Mouse (Mus musculus) cerebellum, postnatal 4 days (tissue): ENCODE measurements at regions not wholly inside any gene's neighbourhood (a gene's known extent, or its start where the extent isn't known, plus 50 kb on each side); places are given as distances from the start of the nearest gene placed in this dataset.
"Not testable (repeated sequence)": the region's sequence is repeated elsewhere in the genome, so short reads cannot be mapped to it uniquely, and the experiment has no call there.

Experiments used
- DNase-seq, 2 experiments: peaks; one replicate each; pipeline ENCODE4 v3.0.0; 2022; ENCODE audit warnings: low spot score in 2 of 2, mixed read lengths in 1 of 2

GRCm38 (mm10) chr14:101067082-101067481 is 133.0 kb downstream of the Prr30 start:
- no peak for DNase-seq

- DNase-seq: no peak
These were observed 143.3 kb downstream of the Prr30 start for GRCm38 (mm10) chr14:101056874-101057273.

GRCm38 (mm10) chr14:101055915-101056314 is 144.2 kb downstream of the Prr30 start:
- peak in 1 of 2 experiments; percentile 10 for DNase-seq

GRCm38 (mm10) chr14:101054786-101055185 is 145.3 kb downstream of the Prr30 start:
- DNase-seq: no peak

GRCm38 (mm10) chr14:101052760-101053159 is 147.4 kb downstream of the Prr30 start:
- no peak for DNase-seq

- DNase-seq: no peak
These were observed 149.9 kb downstream of the Prr30 start for GRCm38 (mm10) chr14:101050212-101050611.

GRCm38 (mm10) chr14:101049664-101050203 is 150.4 kb downstream of the Prr30 start:
- DNase-seq: no peak

GRCm38 (mm10) chr14:101043494-101043893 is 156.6 kb downstream of the Prr30 start:
- no peak for DNase-seq

- no peak for DNase-seq
These were observed 199.1 kb downstream of the Prr30 start for GRCm38 (mm10) chr14:101001070-101001469.

- no peak for DNase-seq
These were observed 219.4 kb downstream of the Prr30 start for GRCm38 (mm10) chr14:100980754-100981153.

- DNase-seq: no peak
These were observed 221.6 kb downstream of the Prr30 start for GRCm38 (mm10) chr14:100978515-100978914.

- no peak for DNase-seq
These were observed 229.2 kb downstream of the Prr30 start for GRCm38 (mm10) chr14:100970970-100971369.

- no peak for DNase-seq
These were observed 239.9 kb downstream of the Prr30 start for GRCm38 (mm10) chr14:100960198-100960597.

- no peak for DNase-seq
These were observed 244.2 kb downstream of the Prr30 start for GRCm38 (mm10) chr14:100955806-100956436.

- no peak for DNase-seq
These were observed 249.4 kb downstream of the Prr30 start for GRCm38 (mm10) chr14:100950681-100951119.

- not testable (repeated sequence) for DNase-seq
These were observed 252.5 kb downstream of the Prr30 start for GRCm38 (mm10) chr14:100947625-100948024.

GRCm38 (mm10) chr14:100937358-100937887 is 262.7 kb downstream of the Prr30 start:
- no peak for DNase-seq

GRCm38 (mm10) chr14:100934554-100934953 is 265.6 kb downstream of the Prr30 start:
- no peak for DNase-seq

GRCm38 (mm10) chr14:100924880-100925279 is 275.2 kb downstream of the Prr30 start:
- DNase-seq: no peak

- DNase-seq: no peak
These were observed 299.9 kb downstream of the Prr30 start for GRCm38 (mm10) chr14:100900221-100900620.

GRCm38 (mm10) chr14:100899074-100899473 is 301.1 kb downstream of the Prr30 start:
- no peak for DNase-seq

- DNase-seq: no peak
These were observed 310.7 kb downstream of the Prr30 start for GRCm38 (mm10) chr14:100889163-100890157.
